Mouse (Mus musculus) olfactory bulb, adult 2 months (tissue): ENCODE data around the gene Slain2. TPM values are rescaled to one million over a fixed set of nuclear protein-coding genes. Genes with fewer than 3 reads are reported as not detected.

Experiments used
- H3K27ac ChIP-seq: fragments of 200-500 bp; 2 replicates; pipeline ENCODE4 v1.5.1; 2012; ENCODE audit warnings: low read depth, low read length; ENCODE audit not compliant: insufficient read depth
- H3K4me1 ChIP-seq: fragments of 200-500 bp; 2 replicates; pipeline ENCODE4 v1.6.1; 2012; ENCODE audit warnings: low read length; ENCODE audit not compliant: control insufficient read depth, insufficient read depth
- H3K4me3 ChIP-seq: fragments of 200-500 bp; 2 replicates; pipeline ENCODE4 v1.5.1; 2012; ENCODE audit warnings: mild to moderate bottlenecking, low read depth, low read length, moderate library complexity; ENCODE audit not compliant: insufficient read depth
- CTCF ChIP-seq: fragments of 200-500 bp; IDR thresholded peaks from 2 replicates; pipeline ENCODE4 v1.5.1; 2012; ENCODE audit warnings: low read depth, mild to moderate bottlenecking, low read length, moderate library complexity; ENCODE audit not compliant: insufficient read depth
- POLR2A ChIP-seq: fragments of 200-500 bp; IDR thresholded peaks from 2 replicates; pipeline ENCODE4 v1.6.1; 2012; ENCODE audit warnings: mild to moderate bottlenecking, low read depth, low read length, moderate library complexity; ENCODE audit not compliant: insufficient read depth
- WGBS: fragments of 180-500 bp; shearing (Covaris S2); methylation state at CpG from one replicate; pipeline ENCODE4 v1.1.7; 2018; 5-methylcytosine and 5-hydroxymethylcytosine counted together
- polyA plus RNA-seq: library from polyadenylated mRNA; stranded (reverse); fragments of >200 nt; gene quantifications from 2 replicates; pipeline ENCODE4 v1.2.4, GENCODE M21; 2012; ENCODE audit warnings: low replicate concordance; ENCODE audit not compliant: missing spikeins, insufficient read depth, insufficient read length

Gene Slain2
- polyA plus RNA-seq, result 262 TPM in 1 of 2 replicates, not detected in the other

GRCm38 (mm10) chr5:72913648-72914557 lies at the start of gene Slain2:
Slain2 (plus strand) TSS chr5:72914304.
- Histone ChIP-seq H3K27ac (peak within 1 kb of the TSS; percentile 74), H3K4me1 (peaks cover 2% of the 10 kb centered on the region; the same call in 1 of the 2 replicates), H3K4me3 (peak within 1 kb of the TSS; percentile 71)
- WGBS, result under 1% methylated on average over 82 of the region's 83 CpGs
- peak; percentile 36 for TF ChIP-seq CTCF
- peak; percentile 54 for TF ChIP-seq POLR2A

GRCm38 (mm10) chr5:72864654-72865178 lies 49.4 kb upstream of the Slain2 start:
- no peak overlapping the region for H3K4me3 ChIP-seq
- TF ChIP-seq CTCF (no peak), POLR2A (no peak)
- 82% methylated on average over 3 of the region's 3 CpGs for WGBS
- H3K27ac ChIP-seq, result no peak overlapping the region
- peaks cover 9% of the 10 kb centered on the region for H3K4me1 ChIP-seq

DNA sequence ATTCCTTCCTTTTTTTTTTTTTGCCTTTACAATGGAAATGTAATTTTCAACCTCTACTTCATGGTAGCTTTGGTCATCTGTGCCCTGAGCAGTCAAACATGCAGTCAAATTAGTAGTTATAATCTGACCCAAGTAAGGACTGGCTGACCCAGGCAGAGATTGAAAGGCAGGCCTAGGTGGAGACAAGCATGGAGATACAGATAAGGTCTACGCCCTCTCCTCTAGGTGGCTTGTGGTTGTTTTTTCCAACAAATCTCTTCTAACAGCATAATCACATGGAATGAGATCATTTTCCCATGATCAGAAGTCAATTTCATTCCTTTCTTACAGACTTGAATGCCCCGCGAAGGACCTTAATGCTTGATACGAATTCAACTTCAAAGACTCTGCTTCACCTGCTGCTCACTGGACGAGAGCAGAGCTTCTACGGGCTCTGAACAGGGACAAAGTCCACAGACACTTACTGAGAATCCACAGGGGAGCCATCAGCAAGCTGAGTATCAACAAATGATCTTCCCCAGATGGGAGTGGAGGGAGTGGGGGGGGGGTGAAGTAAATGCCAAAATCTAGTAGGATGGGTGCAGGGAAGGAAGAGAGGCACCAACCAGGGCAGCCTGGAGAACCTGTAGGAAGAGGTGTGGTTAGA lies 47.7 kb upstream of the Slain2 start:
- no peak overlapping the region for H3K4me3 ChIP-seq
- TF ChIP-seq POLR2A (no peak), CTCF (no peak)
- H3K27ac ChIP-seq, result no peak overlapping the region
- H3K4me1 ChIP-seq, result peaks cover 9% of the 10 kb centered on the region
- 82% methylated on average over 6 of the region's 6 CpGs for WGBS

DNA sequence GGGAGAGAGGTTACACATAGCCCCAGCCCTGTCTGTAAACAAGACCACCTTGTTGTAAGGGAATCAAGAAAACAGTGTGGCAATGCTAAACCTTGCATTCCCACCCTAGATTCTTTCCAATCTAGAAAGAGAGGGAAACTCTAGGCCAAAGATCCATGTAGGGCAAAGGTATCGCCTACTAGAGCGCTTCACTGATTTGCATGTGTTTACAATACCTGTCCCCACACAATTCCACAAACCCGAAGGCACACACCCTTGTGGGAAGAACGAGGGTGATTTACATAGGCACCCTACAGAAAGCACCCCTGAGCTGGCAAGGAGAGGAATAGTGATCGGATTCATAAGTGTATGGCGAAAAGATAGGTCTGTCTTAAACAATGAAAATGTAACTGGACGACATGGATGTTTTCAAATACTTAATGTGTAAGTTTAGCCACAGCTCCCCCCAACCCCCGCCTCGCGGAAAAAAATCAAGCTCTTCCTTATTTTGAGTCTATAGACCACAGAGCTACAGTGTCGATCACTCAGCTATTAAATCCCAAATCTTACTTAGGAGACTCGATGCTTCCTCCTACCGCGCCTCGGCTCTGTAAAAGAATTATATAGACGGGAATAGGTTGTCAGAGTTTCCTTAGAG lies 47.0 kb upstream of the Slain2 start:
- TF ChIP-seq POLR2A (no peak), CTCF (no peak)
- H3K4me1 ChIP-seq, result peaks cover 9% of the 10 kb centered on the region
- WGBS, result 50% methylated on average over 16 of the region's 16 CpGs
- H3K4me3 ChIP-seq, result no peak overlapping the region
- no peak overlapping the region for H3K27ac ChIP-seq

DNA sequence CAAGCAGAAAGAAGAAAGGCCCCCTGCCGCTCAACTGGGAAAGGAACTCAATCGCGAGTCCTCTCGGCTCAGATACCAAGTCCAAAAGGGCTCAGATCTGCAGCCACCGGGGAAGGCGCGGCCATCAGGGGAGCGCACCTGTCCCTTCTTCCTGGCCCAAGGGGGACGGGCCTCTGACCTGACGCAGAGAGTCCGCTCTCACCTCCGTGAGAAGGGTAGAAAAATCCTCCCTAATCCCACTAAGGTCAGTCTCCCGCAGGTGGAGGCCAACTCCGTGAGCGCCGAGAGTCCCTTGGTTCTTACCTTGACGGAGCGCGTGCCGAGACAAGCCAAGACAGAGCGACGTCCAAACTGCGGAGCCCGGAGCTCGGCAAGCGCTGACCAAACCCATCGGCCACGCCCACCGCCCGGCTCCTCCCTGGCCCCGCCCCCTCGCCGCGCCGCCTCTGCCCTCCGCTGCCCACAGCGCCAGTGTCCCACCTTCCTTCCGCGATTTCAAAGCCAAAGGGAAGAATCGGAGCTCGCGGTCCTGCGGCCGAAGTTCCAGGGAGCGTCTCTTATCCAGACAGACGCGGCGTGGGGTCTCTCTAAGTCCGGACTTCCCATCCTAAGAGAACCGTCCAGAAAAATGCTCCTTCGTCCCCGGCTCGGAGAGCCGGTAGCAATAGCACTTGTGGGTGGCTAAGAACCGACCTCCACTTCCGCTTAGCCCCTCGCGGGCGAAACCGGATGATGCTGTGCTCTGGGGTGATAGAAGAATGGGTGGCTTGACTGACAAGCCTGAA lies 45.8 kb upstream of the Slain2 start, which contains the start of gene Tec:
TSS of gene Tec (minus strand) at position 393 of the 785 bp plus-strand sequence.
- Histone ChIP-seq H3K4me1 (peaks cover 9% of the 10 kb centered on the region), H3K27ac (no peak within 1 kb of the TSS), H3K4me3 (peak within 1 kb of the TSS; percentile 59)
- TF ChIP-seq CTCF (no peak), POLR2A (no peak)
- 4% methylated on average over 60 of the region's 60 CpGs for WGBS

DNA sequence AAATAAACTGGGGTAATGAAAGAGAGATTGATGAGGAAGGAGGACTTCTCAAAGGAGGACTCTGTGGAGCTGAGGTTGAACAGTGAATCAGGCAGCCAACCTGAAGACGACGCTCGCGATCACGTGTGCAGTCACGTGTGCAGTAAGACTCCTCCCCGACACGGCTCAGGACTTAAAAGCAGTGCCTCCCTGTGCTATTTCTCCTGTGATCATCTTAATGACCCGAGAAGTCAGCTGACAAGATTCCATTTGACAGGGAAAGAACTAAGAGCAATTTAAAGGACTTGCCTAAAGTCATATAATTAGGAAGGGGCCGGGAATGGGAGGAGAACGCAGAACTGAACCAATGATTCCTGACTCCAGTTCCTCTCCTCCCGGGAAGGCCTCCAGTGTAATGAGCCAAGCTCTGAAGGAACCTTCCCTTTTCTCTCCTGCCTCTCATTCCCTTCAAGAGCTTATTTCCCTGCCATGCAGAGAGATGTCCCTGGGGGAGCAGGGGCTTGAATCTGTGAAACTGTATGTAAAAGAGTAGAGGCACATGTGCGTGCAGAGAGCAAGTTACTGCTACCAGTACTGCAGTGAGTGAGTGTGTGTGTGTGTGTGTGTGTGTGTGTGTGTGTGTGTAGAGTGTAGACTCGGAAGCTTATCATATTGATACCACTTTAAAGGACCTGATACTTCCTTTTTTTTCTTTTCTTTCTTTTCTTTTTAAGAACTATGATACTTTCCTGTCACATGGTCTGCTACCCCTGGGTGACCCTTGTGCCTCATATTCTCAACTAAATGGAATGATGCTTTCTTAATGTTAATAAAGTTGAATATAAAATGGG lies 44.1 kb upstream of the Slain2 start:
- H3K27ac ChIP-seq, result no peak overlapping the region
- TF ChIP-seq POLR2A, result no peak
- TF ChIP-seq CTCF, result no peak
- WGBS, result 80% methylated on average over 14 of the region's 14 CpGs
- no peak overlapping the region for H3K4me3 ChIP-seq
- H3K4me1 ChIP-seq, result peaks cover 9% of the 10 kb centered on the region

- Histone ChIP-seq H3K4me1 (peaks cover 15% of the 10 kb centered on the region), H3K27ac (no peak overlapping the region), H3K4me3 (no peak overlapping the region)
- WGBS, result 82% methylated on average over 4 of the region's 4 CpGs
- TF ChIP-seq CTCF (no peak), POLR2A (no peak)
Measured at GRCm38 (mm10) chr5:72871114-72871513, 43.0 kb upstream of the Slain2 start.
